Mouse (Mus musculus) kidney, embryonic 16.5 days (tissue): Measurements from ENCODE around the gene Mecom. TPM values are rescaled to one million over a fixed set of nuclear protein-coding genes. Genes with fewer than 3 reads are reported as not detected.

Experiments used
- ATAC-seq: fragments of 200-750 bp; cut with Nextera tagmentation; 2 replicates; pipeline ENCODE4 v1.8.0; 2017; ENCODE audit warnings: moderate TSS enrichment; ENCODE audit not compliant: low FRiP score, low TSS enrichment
- H3K27ac ChIP-seq: fragments of 300-500 bp; sonication (generic); 2 replicates; pipeline ENCODE4 v1.5.1; 2014; ENCODE audit warnings: low read length
- H3K27me3 ChIP-seq: fragments of 300-500 bp; sonication (generic); 2 replicates; pipeline ENCODE4 v1.6.1; 2014; ENCODE audit warnings: low read length, control low read depth, mixed read lengths; ENCODE audit not compliant: insufficient read depth
- H3K36me3 ChIP-seq: fragments of 300-500 bp; sonication (generic); 2 replicates; pipeline ENCODE4 v1.6.1; 2014; ENCODE audit warnings: low read length, control low read depth, mixed read lengths; ENCODE audit not compliant: insufficient read depth
- H3K4me1 ChIP-seq: fragments of 300-500 bp; sonication (generic); 2 replicates; pipeline ENCODE4 v1.6.1; 2014; ENCODE audit warnings: low read length, control low read depth, mixed read lengths; ENCODE audit not compliant: insufficient read depth
- H3K4me2 ChIP-seq: fragments of 300-500 bp; sonication (generic); replicated peaks from 2 replicates; pipeline ENCODE4 v1.6.1; 2014; ENCODE audit warnings: low read depth, low read length
- H3K4me3 ChIP-seq: fragments of 300-500 bp; sonication (generic); 2 replicates; pipeline ENCODE4 v1.5.1; 2014; ENCODE audit warnings: mild to moderate bottlenecking, low read length
- H3K9ac ChIP-seq: fragments of 300-500 bp; sonication (generic); replicated peaks from 2 replicates; pipeline ENCODE4 v1.6.1; 2014; ENCODE audit warnings: low read length
- H3K9me3 ChIP-seq: fragments of 300-500 bp; sonication (generic); 2 replicates; pipeline ENCODE4 v1.6.1; 2016; ENCODE audit warnings: low read length, control low read depth
- WGBS: fragments of 180-500 bp; shearing (Covaris S2); extraction: QIAGEN DNeasy Blood & Tissue Kit; methylation state at CpG from one replicate; pipeline ENCODE4 v1.1.7; 2014; 5-methylcytosine and 5-hydroxymethylcytosine counted together
- polyA plus RNA-seq: library from polyadenylated mRNA; unstranded; fragments of >200 nt; fragmentation: Nextera tagmentation; extraction: Ambion mirVana; gene quantifications from 2 replicates; pipeline ENCODE4 v1.2.1, GENCODE M21; 2015

Mecom gene
- polyA plus RNA-seq, 1 experiment from 2014 or later: 78.3 TPM

- 90% methylated on average over 5 of the region's 5 CpGs for WGBS
- Histone ChIP-seq H3K27ac (no peak overlapping the region), H3K4me2 (no peak overlapping the region), H3K36me3 (no peaks in the 10 kb centered on the region), H3K9me3 (no peaks in the 10 kb centered on the region), H3K27me3 (no peaks in the 10 kb centered on the region), H3K9ac (no peak overlapping the region), H3K4me1 (no peaks in the 10 kb centered on the region), H3K4me3 (no peak overlapping the region)
- no peak for ATAC-seq
These were observed 349.6 kb downstream of the Mecom start for GRCm38 (mm10) chr3:30198227-30198626.

- 0 out of 2 replicates have a peak, but pooled peaks cover 7% of the 10 kb centered on the region for H3K4me1 ChIP-seq
- no peak overlapping the region for H3K4me3 ChIP-seq
- no peak overlapping the region for H3K27ac ChIP-seq
- no peaks in the 10 kb centered on the region for H3K27me3 ChIP-seq
- WGBS: 91% methylated on average over 3 of the region's 3 CpGs
- no peaks in the 10 kb centered on the region for H3K9me3 ChIP-seq
- no peak for ATAC-seq
- H3K4me2 ChIP-seq: no peak overlapping the region
- no peak overlapping the region for H3K9ac ChIP-seq
- H3K36me3 ChIP-seq: no peaks in the 10 kb centered on the region
These were observed 352.6 kb downstream of the Mecom start for GRCm38 (mm10) chr3:30195186-30195585.

GRCm38 (mm10) chr3:30192294-30193007, 355.4 kb downstream of the Mecom start:
- H3K9ac ChIP-seq: no peak overlapping the region
- no peak overlapping the region for H3K27ac ChIP-seq
- H3K27me3 ChIP-seq: no peaks in the 10 kb centered on the region
- WGBS: 35% methylated on average over 12 of the region's 12 CpGs
- no peaks in the 10 kb centered on the region for H3K9me3 ChIP-seq
- ATAC-seq: no peak; the same call in 1 of the 2 replicates
- no peak overlapping the region for H3K4me2 ChIP-seq
- H3K4me3 ChIP-seq: no peak overlapping the region
- H3K36me3 ChIP-seq: no peaks in the 10 kb centered on the region
- peaks cover 10% of the 10 kb centered on the region; the same call in 1 of the 2 replicates for H3K4me1 ChIP-seq

GRCm38 (mm10) chr3:30189325-30189724, 358.5 kb downstream of the Mecom start:
- no peaks in the 10 kb centered on the region for H3K36me3 ChIP-seq
- H3K4me1 ChIP-seq: peaks cover 10% of the 10 kb centered on the region; the same call in 1 of the 2 replicates
- H3K27me3 ChIP-seq: no peaks in the 10 kb centered on the region
- no peak overlapping the region for H3K9ac ChIP-seq
- no peak overlapping the region for H3K4me2 ChIP-seq
- no peak for ATAC-seq
- H3K9me3 ChIP-seq: no peaks in the 10 kb centered on the region
- WGBS: 76% methylated on average over 2 of the region's 2 CpGs
- H3K4me3 ChIP-seq: no peak overlapping the region
- no peak overlapping the region for H3K27ac ChIP-seq

GRCm38 (mm10) chr3:30187812-30188469, 359.9 kb downstream of the Mecom start:
- WGBS: 52% methylated on average over 5 of the region's 5 CpGs

GRCm38 (mm10) chr3:30181807-30182481, 365.9 kb downstream of the Mecom start:
- H3K9ac ChIP-seq: no peak overlapping the region
- no peaks in the 10 kb centered on the region for H3K27me3 ChIP-seq
- no peak overlapping the region for H3K4me3 ChIP-seq
- no peak overlapping the region for H3K27ac ChIP-seq
- no peaks in the 10 kb centered on the region for H3K9me3 ChIP-seq
- no peak for ATAC-seq
- no peaks in the 10 kb centered on the region for H3K4me1 ChIP-seq
- H3K4me2 ChIP-seq: no peak overlapping the region
- no peaks in the 10 kb centered on the region for H3K36me3 ChIP-seq
- whole genome bisulfite sequencing: 89% methylated on average over 8 of the region's 8 CpGs

More at GRCm38 (mm10) chr3:30187812-30188469, 359.9 kb downstream of the Mecom start:
- Histone ChIP-seq H3K36me3 (no peaks in the 10 kb centered on the region), H3K27me3 (no peaks in the 10 kb centered on the region), H3K27ac (no peak overlapping the region), H3K4me2 (no peak overlapping the region), H3K9ac (no peak overlapping the region), H3K4me3 (no peak overlapping the region), H3K9me3 (no peaks in the 10 kb centered on the region), H3K4me1 (peaks cover 10% of the 10 kb centered on the region; the same call in 1 of the 2 replicates)
- ATAC-seq: no peak

GRCm38 (mm10) chr3:30176615-30177014, 371.2 kb downstream of the Mecom start:
- WGBS: 62% methylated on average over 5 of the region's 5 CpGs
- ATAC-seq: no peak
- Histone ChIP-seq H3K36me3 (0 out of 2 replicates have a peak, but pooled peaks cover 4% of the 10 kb centered on the region), H3K27ac (no peak overlapping the region), H3K9ac (no peak overlapping the region), H3K27me3 (no peaks in the 10 kb centered on the region), H3K9me3 (peaks cover 4% of the 10 kb centered on the region), H3K4me3 (no peak overlapping the region), H3K4me2 (no peak overlapping the region), H3K4me1 (no peaks in the 10 kb centered on the region)

- WGBS: 79% methylated on average over 3 of the region's 3 CpGs
- H3K27me3 ChIP-seq: no peaks in the 10 kb centered on the region
These were observed 374.0 kb downstream of the Mecom start for GRCm38 (mm10) chr3:30173812-30174211.

GRCm38 (mm10) chr3:30168396-30169186, 379.2 kb downstream of the Mecom start:
- Histone ChIP-seq H3K4me1 (0 out of 2 replicates have a peak, but pooled peaks cover 6% of the 10 kb centered on the region), H3K4me3 (no peak overlapping the region), H3K36me3 (no peaks in the 10 kb centered on the region), H3K9ac (no peak overlapping the region), H3K27me3 (no peaks in the 10 kb centered on the region), H3K4me2 (no peak overlapping the region), H3K27ac (no peak overlapping the region), H3K9me3 (no peaks in the 10 kb centered on the region)
- WGBS: 87% methylated on average over 3 of the region's 3 CpGs
- ATAC-seq: no peak

More at GRCm38 (mm10) chr3:30173812-30174211, 374.0 kb downstream of the Mecom start:
- H3K4me1 ChIP-seq: no peaks in the 10 kb centered on the region
- H3K4me2 ChIP-seq: no peak overlapping the region
- no peak overlapping the region for H3K27ac ChIP-seq
- H3K9ac ChIP-seq: no peak overlapping the region
- H3K9me3 ChIP-seq: peaks cover 4% of the 10 kb centered on the region
- 0 out of 2 replicates have a peak, but pooled peaks cover 4% of the 10 kb centered on the region for H3K36me3 ChIP-seq
- no peak for ATAC-seq
- H3K4me3 ChIP-seq: no peak overlapping the region
